Mouse (Mus musculus) forebrain, embryonic 14.5 days (tissue): Measurements from ENCODE around the gene Gstp2. TPM values are rescaled to one million over a fixed set of nuclear protein-coding genes. Genes with fewer than 3 reads are reported as not detected.

Experiments
- ATAC-seq: fragments of 200-750 bp; cut with Nextera tagmentation; 2 replicates; pipeline ENCODE4 v1.8.0; 2017; ENCODE audit warnings: mild to moderate bottlenecking, moderate library complexity
- DNase-seq: peaks from one replicate; pipeline ENCODE4 v3.0.0-alpha.2; 2015; ENCODE audit warnings: low spot score
- H3K27ac ChIP-seq: fragments of 300-500 bp; sonication (generic); 2 replicates; pipeline ENCODE4 v1.5.1; 2014; ENCODE audit warnings: low read depth, mild to moderate bottlenecking, control low read depth, low read length, moderate library complexity
- H3K27me3 ChIP-seq: fragments of 300-500 bp; sonication (generic); replicated peaks from 2 replicates; pipeline ENCODE4 v1.6.1; 2014; ENCODE audit warnings: low read length, control low read depth, mixed read lengths; ENCODE audit not compliant: control insufficient read depth, insufficient read depth
- H3K36me3 ChIP-seq: fragments of 300-500 bp; sonication (generic); 2 replicates; pipeline ENCODE4 v1.6.1; 2014; ENCODE audit warnings: low read length, control low read depth; ENCODE audit not compliant: control insufficient read depth, insufficient read depth
- H3K4me1 ChIP-seq: fragments of 300-500 bp; sonication (generic); 2 replicates; pipeline ENCODE4 v1.6.1; 2014; ENCODE audit warnings: antibody characterized with exemption, low read length, control low read depth; ENCODE audit not compliant: control insufficient read depth, insufficient read depth
- H3K4me2 ChIP-seq: fragments of 300-500 bp; sonication (generic); 2 replicates; pipeline ENCODE4 v1.6.1; 2014; ENCODE audit warnings: mild to moderate bottlenecking, control low read depth, low read length
- H3K4me3 ChIP-seq: fragments of 300-500 bp; sonication (generic); 2 replicates; pipeline ENCODE4 v1.5.1; 2014; ENCODE audit warnings: low read depth, low read length, control low read depth
- H3K9ac ChIP-seq: fragments of 300-500 bp; sonication (generic); 2 replicates; pipeline ENCODE4 v1.6.1; 2014; ENCODE audit warnings: mild to moderate bottlenecking, low read length, control low read depth, moderate library complexity
- H3K9me3 ChIP-seq: fragments of 300-500 bp; sonication (generic); replicated peaks from 2 replicates; pipeline ENCODE4 v1.6.1; 2016; ENCODE audit warnings: low read length, control low read depth, mixed read lengths; ENCODE audit not compliant: control insufficient read depth
- WGBS: fragments of 180-500 bp; shearing (Covaris S2); extraction: QIAGEN DNeasy Blood & Tissue Kit; methylation state at CpG from one replicate; pipeline ENCODE4 v1.1.7; 2014; 5-methylcytosine and 5-hydroxymethylcytosine counted together
- polyA plus RNA-seq: library from polyadenylated mRNA; unstranded; fragments of >200 nt; fragmentation: Nextera tagmentation; extraction: Ambion mirVana; gene quantifications from 2 replicates; pipeline ENCODE4 v1.2.1, GENCODE M21; 2014

The Gstp2 gene
- polyA plus RNA-seq, 1 experiment from 2014 or later = 1.2 TPM

GRCm38 (mm10) chr19:4000119-4000900 is 45.5 kb downstream of the Gstp2 start, which contains the start of the genes Nudt8 and Gm49405:
Nudt8 (plus strand) TSS chr19:4000580.
Gm49405 (plus strand) TSS chr19:4000626.
- Histone ChIP-seq H3K9ac (peak within 1 kb of the TSS; percentile 91), H3K4me3 (peak within 1 kb of the TSS; percentile 74), H3K4me1 (peaks cover 10% of the 10 kb centered on the region), H3K36me3 (peaks cover 3% of the 10 kb centered on the region; the same call in 1 of the 2 replicates), H3K4me2 (peak within 1 kb of the TSS; percentile 91), H3K9me3 (no peaks in the 10 kb centered on the region), H3K27me3 (no peaks in the 10 kb centered on the region), H3K27ac (peak within 1 kb of the TSS; percentile 96)
- WGBS = under 1% methylated on average over 64 of the region's 64 CpGs
- DNase-seq (peak; percentile 98), ATAC-seq (peak; percentile 94)

GRCm38 (mm10) chr19:3999121-3999730 is 46.6 kb downstream of the Gstp2 start:
- Histone ChIP-seq H3K4me3 (no peak overlapping the region; the same call in 1 of the 2 replicates), H3K9ac (no peak overlapping the region; the same call in 1 of the 2 replicates), H3K36me3 (no peaks in the 10 kb centered on the region), H3K27ac (no peak overlapping the region), H3K4me2 (peak overlapping the region; percentile 91), H3K4me1 (peaks cover 10% of the 10 kb centered on the region), H3K9me3 (no peaks in the 10 kb centered on the region), H3K27me3 (no peaks in the 10 kb centered on the region)
- no peak for ATAC-seq
- no peak for DNase-seq
- WGBS = 87% methylated on average over 9 of the region's 9 CpGs

- Histone ChIP-seq H3K4me3 (no peak overlapping the region), H3K4me2 (no peak overlapping the region), H3K27ac (no peak overlapping the region), H3K4me1 (peaks cover 10% of the 10 kb centered on the region), H3K27me3 (no peaks in the 10 kb centered on the region), H3K36me3 (no peaks in the 10 kb centered on the region), H3K9ac (no peak overlapping the region), H3K9me3 (no peaks in the 10 kb centered on the region)
- no peak for DNase-seq
- WGBS = 84% methylated on average over 8 of the region's 8 CpGs
- ATAC-seq = no peak
Measured at GRCm38 (mm10) chr19:3998335-3998734, 47.5 kb downstream of the Gstp2 start.

- 61% methylated on average over 8 of the region's 8 CpGs for WGBS
Measured at GRCm38 (mm10) chr19:3997231-3997630, 48.6 kb downstream of the Gstp2 start.

GRCm38 (mm10) chr19:3996747-3997146 is 49.1 kb downstream of the Gstp2 start:
- Histone ChIP-seq H3K4me1 (peaks cover 10% of the 10 kb centered on the region), H3K9me3 (no peaks in the 10 kb centered on the region), H3K36me3 (no peaks in the 10 kb centered on the region), H3K27me3 (no peaks in the 10 kb centered on the region), H3K9ac (no peak overlapping the region), H3K27ac (no peak overlapping the region), H3K4me3 (no peak overlapping the region), H3K4me2 (no peak overlapping the region)
- DNase-seq (no peak), ATAC-seq (no peak)
- WGBS = 80% methylated on average over 8 of the region's 8 CpGs

More at GRCm38 (mm10) chr19:3997231-3997630, 48.6 kb downstream of the Gstp2 start:
- Histone ChIP-seq H3K27ac (no peak overlapping the region), H3K9ac (no peak overlapping the region), H3K27me3 (no peaks in the 10 kb centered on the region), H3K4me1 (peaks cover 10% of the 10 kb centered on the region), H3K9me3 (no peaks in the 10 kb centered on the region), H3K4me2 (no peak overlapping the region), H3K36me3 (no peaks in the 10 kb centered on the region), H3K4me3 (no peak overlapping the region)
- DNase-seq (no peak), ATAC-seq (no peak)

- Histone ChIP-seq H3K36me3 (no peaks in the 10 kb centered on the region), H3K9ac (no peak overlapping the region)
- no peak for ATAC-seq
Measured at GRCm38 (mm10) chr19:3996106-3996505, 49.7 kb downstream of the Gstp2 start.

GRCm38 (mm10) chr19:3995505-3995904 is 50.3 kb downstream of the Gstp2 start:
- no peak overlapping the region for H3K27ac ChIP-seq
- ATAC-seq (no peak), DNase-seq (no peak)
- no peaks in the 10 kb centered on the region for H3K27me3 ChIP-seq
- H3K9me3 ChIP-seq = no peaks in the 10 kb centered on the region
- no peak overlapping the region for H3K9ac ChIP-seq
- H3K4me1 ChIP-seq = peaks cover 4% of the 10 kb centered on the region
- H3K4me3 ChIP-seq = no peak overlapping the region
- WGBS = 90% methylated on average over 3 of the region's 3 CpGs
- no peaks in the 10 kb centered on the region for H3K36me3 ChIP-seq
- H3K4me2 ChIP-seq = no peak overlapping the region

More at GRCm38 (mm10) chr19:3996106-3996505, 49.7 kb downstream of the Gstp2 start:
- Histone ChIP-seq H3K27me3 (no peaks in the 10 kb centered on the region), H3K4me2 (no peak overlapping the region), H3K4me3 (no peak overlapping the region), H3K27ac (no peak overlapping the region), H3K4me1 (peaks cover 6% of the 10 kb centered on the region), H3K9me3 (no peaks in the 10 kb centered on the region)
- 75% methylated on average over 7 of the region's 7 CpGs for WGBS
- DNase-seq = no peak

- H3K27me3 ChIP-seq = no peaks in the 10 kb centered on the region
- no peak for DNase-seq
- no peak overlapping the region for H3K4me3 ChIP-seq
- no peak overlapping the region for H3K9ac ChIP-seq
- H3K9me3 ChIP-seq = no peaks in the 10 kb centered on the region
- no peak overlapping the region for H3K4me2 ChIP-seq
- 73% methylated on average over 6 of the region's 6 CpGs for WGBS
- no peak for ATAC-seq
- peaks cover 4% of the 10 kb centered on the region for H3K4me1 ChIP-seq
- no peak overlapping the region for H3K27ac ChIP-seq
- H3K36me3 ChIP-seq = no peaks in the 10 kb centered on the region
Measured at GRCm38 (mm10) chr19:3994932-3995331, 50.9 kb downstream of the Gstp2 start.

GRCm38 (mm10) chr19:3992416-3992815 is 53.4 kb downstream of the Gstp2 start, which contains the start of gene Tbx10:
Tbx10 (plus strand) TSS chr19:3992752.
- WGBS = 51% methylated on average over 5 of the region's 5 CpGs
- Histone ChIP-seq H3K36me3 (no peaks in the 10 kb centered on the region), H3K4me2 (no peak within 1 kb of the TSS), H3K9me3 (no peaks in the 10 kb centered on the region), H3K27ac (no peak within 1 kb of the TSS), H3K4me1 (no peaks in the 10 kb centered on the region), H3K9ac (no peak within 1 kb of the TSS), H3K27me3 (no peaks in the 10 kb centered on the region), H3K4me3 (no peak within 1 kb of the TSS)
- no peak for ATAC-seq
- no peak for DNase-seq
